Mouse (Mus musculus) heart, adult 9 months (tissue): ENCODE measurements at regions not wholly inside any gene's neighbourhood (a gene's known extent, or its start where the extent isn't known, plus 50 kb on each side); places are given as distances from the start of the nearest gene placed in this dataset.

Experiments used
- DNase-seq, 2 experiments: peaks; one replicate each; pipeline ENCODE4 v3.0.0; 2022; ENCODE audit warnings: low spot score in 2 of 2

GRCm38 (mm10) chr17:51528161-51528560 lies 304.9 kb downstream of the Satb1 start:
- no peak for DNase-seq

- no peak for DNase-seq
Observed at GRCm38 (mm10) chr17:51526881-51527280, 306.2 kb downstream of the Satb1 start.

GRCm38 (mm10) chr17:51526464-51526863 lies 306.6 kb downstream of the Satb1 start:
- DNase-seq = no peak

- no peak for DNase-seq
Observed at GRCm38 (mm10) chr17:51526021-51526420, 307.1 kb downstream of the Satb1 start.

GRCm38 (mm10) chr17:51525219-51525618 lies 307.9 kb downstream of the Satb1 start:
- no peak for DNase-seq

GRCm38 (mm10) chr17:51511917-51512316 lies 321.2 kb downstream of the Satb1 start:
- DNase-seq = no peak

GRCm38 (mm10) chr17:51500751-51501150 lies 321.6 kb upstream of the Tbc1d5 start:
- no peak for DNase-seq

- DNase-seq = no peak
Observed at GRCm38 (mm10) chr17:51499541-51499940, 320.4 kb upstream of the Tbc1d5 start.

GRCm38 (mm10) chr17:51495038-51495437 lies 315.9 kb upstream of the Tbc1d5 start:
- DNase-seq = no peak

GRCm38 (mm10) chr17:51489386-51489785 lies 310.2 kb upstream of the Tbc1d5 start:
- DNase-seq = no peak

GRCm38 (mm10) chr17:51487918-51488445 lies 308.8 kb upstream of the Tbc1d5 start:
- DNase-seq = no peak

- DNase-seq = no peak
Observed at GRCm38 (mm10) chr17:51477810-51478209, 298.7 kb upstream of the Tbc1d5 start.

- DNase-seq = peak; percentile 12 to 14
Observed at GRCm38 (mm10) chr17:51477404-51477803, 298.3 kb upstream of the Tbc1d5 start.

GRCm38 (mm10) chr17:51462137-51462880 lies 283.2 kb upstream of the Tbc1d5 start:
- DNase-seq = no peak

- DNase-seq = no peak
Observed at GRCm38 (mm10) chr17:51461248-51461647, 282.1 kb upstream of the Tbc1d5 start.

- peak in 1 of 2 experiments; percentile 3 for DNase-seq
Observed at GRCm38 (mm10) chr17:51459119-51459518, 280.0 kb upstream of the Tbc1d5 start.

GRCm38 (mm10) chr17:51415746-51416145 lies 236.6 kb upstream of the Tbc1d5 start:
- no peak for DNase-seq

- no peak for DNase-seq
Observed at GRCm38 (mm10) chr17:51414304-51414703, 235.2 kb upstream of the Tbc1d5 start.

- no peak for DNase-seq
Observed at GRCm38 (mm10) chr17:51413741-51414140, 234.6 kb upstream of the Tbc1d5 start.

- no peak for DNase-seq
Observed at GRCm38 (mm10) chr17:51411545-51412094, 232.5 kb upstream of the Tbc1d5 start.

GRCm38 (mm10) chr17:51408894-51409293 lies 229.7 kb upstream of the Tbc1d5 start:
- no peak for DNase-seq

- no peak for DNase-seq
Observed at GRCm38 (mm10) chr17:51408367-51408766, 229.2 kb upstream of the Tbc1d5 start.

- DNase-seq = no peak
Observed at GRCm38 (mm10) chr17:51407046-51407445, 227.9 kb upstream of the Tbc1d5 start.
